Mouse (Mus musculus) adipocyte (in vitro differentiated cells): ENCODE data around the gene Gm35549.
A peak's percentile ranks its signal among the peaks of the same experiment; 100 is the strongest.

Source experiments
- DNase-seq: peaks from one replicate; pipeline ENCODE4 v3.0.0-alpha.2; 2016; ENCODE audit warnings: low spot score

The Gm35549 gene

GRCm38 (mm10) chr9:122826743-122827142 lies 17.1 kb downstream of the Gm35549 start:
- no peak for DNase-seq

GRCm38 (mm10) chr9:122823374-122824017 lies 20.3 kb downstream of the Gm35549 start:
- no peak for DNase-seq

GRCm38 (mm10) chr9:122815239-122815851 lies 28.5 kb downstream of the Gm35549 start:
- DNase-seq, result no peak

GRCm38 (mm10) chr9:122814775-122815174 lies 29.1 kb downstream of the Gm35549 start:
- DNase-seq, result no peak

DNA sequence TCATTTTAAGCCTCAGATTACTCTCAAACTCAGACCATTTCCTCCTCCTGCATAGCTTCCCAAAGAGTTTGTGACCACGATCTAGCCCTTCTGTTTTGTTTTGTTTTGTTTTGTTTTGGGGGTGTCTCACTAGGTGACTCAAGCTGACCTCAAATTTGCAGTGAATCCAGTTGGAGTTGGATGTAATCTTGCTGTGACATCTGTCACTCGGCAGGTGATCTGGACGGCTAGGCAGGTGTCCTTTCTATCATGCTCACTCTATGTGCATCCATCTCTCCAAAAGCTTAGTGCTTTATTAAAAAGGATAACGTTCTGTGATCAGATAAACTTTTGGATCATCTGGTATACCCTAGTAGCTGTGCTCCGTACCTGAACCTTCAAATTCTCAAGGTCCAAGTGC lies 31.4 kb downstream of the Gm35549 start:
- no peak for DNase-seq

- DNase-seq, result no peak
Measured at GRCm38 (mm10) chr9:122810212-122810611, 33.6 kb downstream of the Gm35549 start.

- no peak for DNase-seq
Measured at GRCm38 (mm10) chr9:122807186-122807585, 36.6 kb downstream of the Gm35549 start.

- DNase-seq, result no peak
Measured at GRCm38 (mm10) chr9:122805845-122806341, 37.9 kb downstream of the Gm35549 start.

DNA sequence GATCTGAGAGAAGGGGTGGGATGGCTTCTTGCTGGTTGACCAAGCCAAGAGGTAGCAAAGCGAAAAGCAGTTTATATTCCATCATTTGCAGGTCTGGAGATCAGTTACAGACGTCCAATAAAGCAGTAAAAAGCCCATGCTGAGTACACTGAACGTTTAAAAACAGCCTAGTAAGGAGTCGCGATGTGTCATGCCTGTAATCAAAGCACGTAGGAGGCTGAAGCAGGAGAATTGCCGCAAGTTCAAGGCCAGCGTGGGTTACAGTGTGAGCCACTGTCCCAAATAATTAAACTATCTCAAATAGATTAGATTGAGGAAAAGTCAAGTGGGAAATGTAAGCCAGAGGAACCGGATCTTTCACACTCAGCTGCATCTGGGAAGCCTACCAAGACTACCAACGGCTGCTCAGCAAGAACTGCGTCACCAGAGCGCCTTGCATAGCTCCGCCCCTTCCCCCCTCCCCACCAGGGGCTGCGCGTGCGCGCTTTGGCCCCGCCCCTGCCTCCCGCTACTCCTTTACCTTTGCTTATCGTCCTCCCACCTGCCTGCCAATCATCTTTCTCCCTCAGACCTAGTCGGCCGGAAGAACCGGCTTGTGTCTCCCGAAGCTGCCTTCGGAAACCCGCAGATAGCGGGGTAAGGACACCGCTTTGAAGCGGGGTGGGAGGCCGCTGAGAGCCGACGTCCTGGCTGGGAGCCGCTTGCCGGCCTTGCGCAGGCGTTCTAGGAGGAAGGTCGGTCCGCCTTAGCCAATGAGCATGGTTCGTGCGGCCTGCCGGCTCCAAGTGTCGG lies 38.6 kb downstream of the Gm35549 start, which contains the start of gene Tcaim:
TSS of gene Tcaim (plus strand) at position 487 of the 792 bp plus-strand sequence.
- DNase-seq, result peak; percentile 88

- DNase-seq, result no peak
Measured at GRCm38 (mm10) chr9:122786534-122786933, 57.3 kb downstream of the Gm35549 start.

- DNase-seq, result no peak
Measured at GRCm38 (mm10) chr9:122785231-122785630, 58.6 kb downstream of the Gm35549 start.
